Mouse (Mus musculus): ENCODE results near the gene Acin1.
A peak's percentile ranks its signal among the peaks of the same experiment; 100 is the strongest.

Acin1 gene

DNA sequence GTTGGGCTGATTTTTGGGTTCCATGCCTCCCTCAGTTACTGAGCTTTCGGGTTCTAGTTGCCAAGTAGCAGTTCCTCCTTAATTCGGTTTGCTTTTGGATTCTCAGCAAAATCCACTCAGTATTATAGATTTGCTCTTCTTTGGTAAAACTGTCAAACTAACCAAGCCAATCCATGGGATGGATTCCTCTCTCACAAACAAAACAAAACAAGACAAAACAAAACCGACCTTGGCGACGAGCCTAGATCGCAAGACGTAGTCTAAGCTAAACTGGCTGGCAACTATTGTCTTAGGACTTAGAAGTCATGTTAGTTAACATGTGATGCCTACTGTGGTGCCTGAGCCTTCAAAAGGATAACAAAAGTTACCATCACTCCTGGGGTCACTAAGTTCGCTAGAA lies 83.0 kb downstream of the Acin1 start:
- DNase-seq = no peak

GRCm38 (mm10) chr14:54603038-54603654 lies 83.6 kb downstream of the Acin1 start:
- DNase-seq = peak; percentile 97

GRCm38 (mm10) chr14:54602613-54603012 lies 84.1 kb downstream of the Acin1 start:
- DNase-seq = no peak

GRCm38 (mm10) chr14:54601601-54602000 lies 85.1 kb downstream of the Acin1 start:
- no peak for DNase-seq

- no peak for DNase-seq
These were observed 89.6 kb downstream of the Acin1 start for GRCm38 (mm10) chr14:54597084-54597483.

- no peak for DNase-seq
These were observed 91.9 kb downstream of the Acin1 start for GRCm38 (mm10) chr14:54594631-54595414.

DNA sequence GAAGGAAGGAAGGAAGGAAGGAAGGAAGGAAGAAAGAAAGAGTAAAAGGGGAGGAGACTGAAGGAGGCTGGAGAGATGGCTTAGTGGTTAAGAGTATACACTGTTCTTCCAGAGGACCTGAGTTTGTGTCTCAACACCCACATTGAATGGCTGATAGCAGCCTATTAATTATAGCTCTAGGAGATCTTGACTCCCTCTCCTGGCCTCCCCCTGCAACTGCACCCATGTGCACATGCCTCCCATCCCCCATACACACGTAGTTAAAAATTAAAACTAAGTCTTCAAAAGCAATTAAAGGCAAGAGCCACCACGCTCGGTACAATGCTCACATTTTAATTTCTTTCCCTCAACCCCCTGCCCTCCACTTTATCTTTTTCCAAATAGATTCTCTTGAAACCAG lies 92.7 kb downstream of the Acin1 start:
- no peak for DNase-seq

DNA sequence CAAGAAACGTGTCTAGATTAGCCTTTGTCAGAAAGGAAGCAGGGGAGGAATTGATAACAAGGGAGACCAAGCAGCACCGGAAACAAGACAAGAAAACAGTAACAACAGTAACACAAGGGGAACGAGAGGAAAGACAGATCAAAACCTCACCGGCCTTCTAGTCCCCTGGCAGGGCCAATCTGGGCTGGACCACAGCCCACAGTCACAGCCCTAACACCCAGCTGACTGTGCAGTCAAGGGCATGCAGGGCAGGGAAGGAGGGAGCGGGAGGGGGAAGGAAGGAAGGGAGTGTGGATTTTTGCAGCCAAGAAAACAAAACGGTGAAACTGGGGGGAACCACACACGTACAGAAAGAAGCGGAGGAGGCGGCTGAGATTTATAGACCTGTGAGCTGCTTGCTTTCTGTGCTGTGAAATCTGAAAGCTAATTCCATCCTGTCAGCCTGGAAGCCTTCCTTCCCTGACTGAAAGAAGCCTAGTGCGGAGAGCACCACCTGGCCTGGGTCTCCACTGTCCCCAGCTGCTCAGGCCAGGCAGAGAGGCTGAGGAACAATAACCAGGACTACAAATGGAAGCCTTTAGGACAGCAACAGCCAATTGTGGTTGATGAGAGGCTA lies 94.3 kb downstream of the Acin1 start:
- peak; percentile 41 for DNase-seq
